In genomic region chrX:13513864-13514263, GRCm38 (mm10) we compare ENCODE assay signal across 10 mouse cellular contexts.
"Had no signal": no experiment of that assay in that cellular context is flagged by ENCODE, and none has a peak within 500 bp of the region (broad histone marks: within the 10 kb centered on the region; RNA-seq: fewer than 3 reads in every experiment).

No protein-coding gene starts in this region.

- H3K4me3 ChIP-seq: neural tube, embryonic 12.5 days; neural tube, embryonic 13.5 days; neural tube, embryonic 15.5 days; stomach, embryonic 15.5 days had no signal

- DNase-seq: retina, postnatal 1 day; right cerebral cortex, postnatal 14 days; right cerebral cortex, postnatal 25 days; spleen, adult 18-20 months; thymus, adult 18-20 months had no signal

- H3K27ac ChIP-seq: neural tube, embryonic 12.5 days; neural tube, embryonic 13.5 days; neural tube, embryonic 15.5 days; stomach, embryonic 15.5 days; stomach, postnatal 0 days had no signal
